Mouse (Mus musculus): Measurements from ENCODE around the gene Socs4.

The Socs4 gene

GRCm38 (mm10) chr14:47276637-47277393, at the start of gene Socs4, which contains the start of gene Wdhd1:
Gene Socs4, plus strand, starts transcription at chr14:47276931.
Gene Wdhd1, minus strand, starts transcription at chr14:47276857.
- in situ Hi-C loops (cut with MboI, MseI): no loop called here

DNA sequence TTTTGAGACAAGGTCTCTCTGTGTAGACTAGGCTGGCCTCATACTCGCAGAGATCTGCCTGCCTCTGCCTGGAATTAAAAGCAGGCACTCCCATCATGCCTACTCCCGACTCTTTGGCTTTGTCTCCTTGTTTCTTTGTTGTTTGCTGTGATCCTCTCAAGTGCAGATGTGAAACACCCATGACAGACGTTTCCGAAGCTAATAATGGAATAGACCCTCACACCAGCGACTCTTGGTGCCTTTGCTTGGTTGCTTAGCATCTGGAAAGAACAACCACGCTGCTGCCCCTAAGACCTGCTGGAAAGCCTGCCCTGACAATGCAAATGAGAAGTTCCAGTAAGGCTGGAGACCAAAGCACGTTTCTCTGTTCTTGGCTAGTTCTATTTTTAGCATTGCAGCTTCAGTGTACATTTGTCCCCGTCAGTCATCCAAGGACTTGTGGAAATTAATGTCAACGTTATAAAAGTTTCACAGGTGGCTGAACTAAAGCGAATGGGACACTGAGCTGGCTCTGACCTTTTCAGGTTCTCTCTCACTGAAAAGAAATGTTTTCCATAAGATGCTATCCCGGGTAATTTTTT, 46.8 kb upstream of the Socs4 start:
- in situ Hi-C loops (cut with MboI, MseI): no loop called here

DNA sequence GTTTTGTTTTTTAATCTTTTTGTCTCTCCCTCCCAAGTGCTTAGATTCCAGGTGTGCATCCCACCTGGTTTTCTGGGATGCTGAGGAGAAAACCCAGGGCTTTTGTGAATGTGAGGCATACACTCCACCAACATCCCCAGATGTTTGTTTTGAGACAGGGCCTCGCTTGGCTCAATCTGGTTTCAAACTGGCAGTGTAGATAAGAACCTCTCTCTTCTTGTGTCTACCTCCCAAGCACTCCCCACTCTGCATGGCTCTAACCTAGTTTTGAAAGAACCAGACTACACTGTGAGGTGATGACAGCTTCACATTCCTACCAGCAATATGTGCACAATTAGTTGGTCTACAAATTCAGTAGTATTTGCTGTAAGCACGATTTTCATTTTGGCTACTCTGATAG, 43.1 kb upstream of the Socs4 start:
- in situ Hi-C loops (cut with MboI, MseI): no loop called here

DNA sequence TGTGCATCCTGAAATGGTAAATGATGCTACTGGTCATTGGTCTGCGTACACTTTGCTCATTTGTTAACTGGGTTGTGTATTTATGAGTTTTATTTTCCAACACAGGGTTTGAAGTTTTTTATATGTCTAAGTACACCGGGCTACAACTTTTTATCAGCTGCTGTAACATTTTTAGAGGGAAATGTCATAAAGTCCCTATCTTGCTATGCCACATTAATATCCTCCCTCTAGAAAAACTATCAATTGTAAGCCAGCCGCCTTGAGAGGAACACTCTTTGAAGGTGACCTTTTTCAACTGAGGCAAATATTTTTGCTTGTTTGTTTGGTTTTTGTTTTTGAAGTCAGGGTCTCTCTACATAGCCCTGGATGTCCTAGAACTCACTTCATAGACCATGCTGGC, 42.7 kb upstream of the Socs4 start:
- in situ Hi-C loops (cut with MboI, MseI): no loop called here

DNA sequence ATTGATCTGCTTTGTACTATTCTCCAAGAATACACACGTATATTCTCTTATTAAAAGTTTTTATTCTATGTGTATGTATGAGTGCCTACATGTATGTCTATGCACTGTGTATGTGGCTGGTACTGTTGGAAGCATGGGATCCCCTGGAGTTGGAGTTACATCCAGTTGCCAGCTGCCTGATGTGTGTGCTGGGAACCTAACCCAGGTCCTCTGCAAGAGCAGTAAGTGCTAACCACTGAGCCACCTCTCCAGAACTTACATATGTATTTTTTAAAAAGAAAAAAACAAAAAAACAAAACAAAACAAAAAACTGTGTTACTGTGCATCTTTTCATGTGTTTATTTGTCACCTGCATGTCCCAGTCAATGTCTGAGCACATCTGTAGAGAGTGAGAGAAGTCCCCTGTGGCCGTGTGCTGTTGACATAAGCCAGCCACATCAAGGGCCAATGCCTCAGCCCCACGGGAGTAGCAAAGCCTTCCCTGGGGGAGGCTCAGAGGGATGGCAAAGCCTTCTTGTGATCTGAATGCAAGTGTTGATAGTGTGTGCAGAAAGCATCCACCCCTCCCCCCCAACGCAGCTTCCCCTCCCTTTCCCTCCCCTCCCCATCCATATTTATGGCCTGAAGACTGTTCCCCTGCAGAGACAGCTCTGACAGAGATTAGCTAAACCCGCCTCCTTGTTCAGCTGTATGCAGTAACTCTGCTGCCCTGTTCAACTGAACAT, 42.0 kb upstream of the Socs4 start:
- in situ Hi-C loops (cut with MboI, MseI): no loop called here

DNA sequence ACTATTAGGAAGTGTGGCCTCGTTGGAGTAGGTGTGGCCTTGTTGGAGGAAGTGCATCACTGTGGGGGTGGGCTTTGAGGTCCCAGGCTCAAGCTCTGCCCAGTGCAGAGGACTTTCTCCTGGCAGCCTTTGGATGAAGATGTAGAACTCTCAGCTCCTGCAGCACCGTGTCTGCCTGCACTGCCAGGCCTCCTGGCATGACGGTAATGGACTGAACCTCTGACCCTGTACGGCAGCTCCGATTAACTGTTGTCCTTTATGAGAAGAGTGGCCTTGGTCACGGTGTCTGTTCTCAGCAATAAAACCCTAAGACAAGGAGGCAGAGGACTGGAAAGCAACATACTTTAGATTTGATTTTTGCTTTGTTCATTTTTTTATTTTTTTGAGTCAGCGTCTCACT, 40.2 kb upstream of the Socs4 start:
- in situ Hi-C loops (cut with MboI, MseI): no loop called here

- in situ Hi-C loops (cut with MboI, MseI): no loop called here
Observed at GRCm38 (mm10) chr14:47237286-47237685, 39.4 kb upstream of the Socs4 start.

DNA sequence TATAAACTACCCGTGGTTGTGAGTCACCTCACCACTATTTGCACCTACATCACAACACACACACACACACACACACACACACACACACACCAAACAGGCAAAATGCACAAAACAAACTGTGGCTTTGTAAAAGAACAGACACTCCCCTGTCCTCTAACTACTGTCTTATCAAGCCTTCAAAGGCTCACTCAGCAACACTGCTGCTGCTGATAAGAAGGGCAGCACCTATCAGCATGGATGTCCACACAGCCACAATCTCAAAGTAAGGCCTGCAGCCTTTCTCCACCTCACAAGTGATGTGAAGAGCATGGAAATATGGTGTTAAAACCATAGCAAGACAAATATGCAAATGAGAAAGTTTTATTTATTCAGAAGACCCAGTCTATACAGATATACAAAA, 36.1 kb upstream of the Socs4 start:
- in situ Hi-C loops (cut with MboI, MseI): no loop called here

DNA sequence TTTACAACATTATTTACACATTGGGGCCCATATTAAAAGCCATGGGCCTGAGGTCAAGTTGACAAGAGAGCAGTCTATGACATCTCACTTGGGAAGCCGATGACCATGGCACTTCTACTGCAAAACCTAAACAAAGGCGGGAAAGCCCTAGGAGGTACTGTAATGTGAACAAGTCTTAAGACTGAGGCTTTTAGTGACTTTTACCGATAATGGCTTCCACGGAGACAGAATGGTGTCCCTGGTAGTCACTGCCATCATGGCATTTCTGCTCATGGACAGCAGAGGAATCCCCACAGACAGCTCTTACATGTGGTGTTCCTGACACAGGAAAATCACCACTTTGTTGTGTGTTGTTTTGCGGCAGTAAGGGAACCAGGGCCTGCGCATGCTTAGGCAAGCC, 35.7 kb upstream of the Socs4 start:
- in situ Hi-C loops (cut with MboI, MseI): no loop called here

- in situ Hi-C loops (cut with MboI, MseI): no loop called here
Observed at GRCm38 (mm10) chr14:47242753-47243152, 34.0 kb upstream of the Socs4 start.

GRCm38 (mm10) chr14:47249839-47250238, 26.9 kb upstream of the Socs4 start:
- in situ Hi-C loops (cut with MboI, MseI): loop anchor here (25.0 kb wide), 1 partner anchor 1938 kb away; the partner anchor contains the start of gene Ero1l

DNA sequence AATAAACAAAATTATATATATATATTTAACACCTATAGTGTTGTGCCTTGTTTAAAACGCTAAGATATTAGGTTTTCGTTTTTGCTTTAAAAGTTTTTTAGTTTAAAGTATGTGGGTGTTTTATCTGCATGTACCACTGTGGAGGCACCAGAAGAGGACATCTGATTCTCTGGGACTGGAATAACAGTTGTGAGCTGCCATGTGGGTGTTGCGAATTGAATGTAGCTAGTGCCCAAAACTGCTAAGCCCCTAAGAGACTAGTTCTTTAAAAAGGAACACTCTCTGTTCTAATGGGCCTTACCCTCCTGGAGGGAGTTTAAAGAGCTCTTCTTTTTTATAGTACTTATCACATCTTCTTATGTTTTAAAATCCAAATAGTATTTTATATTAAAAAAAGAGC, 11.9 kb upstream of the Socs4 start:
- in situ Hi-C loops (cut with MboI, MseI): loop anchor here (25.0 kb wide), 1 partner anchor 1953 kb away; the partner anchor contains the start of gene Ero1l

DNA sequence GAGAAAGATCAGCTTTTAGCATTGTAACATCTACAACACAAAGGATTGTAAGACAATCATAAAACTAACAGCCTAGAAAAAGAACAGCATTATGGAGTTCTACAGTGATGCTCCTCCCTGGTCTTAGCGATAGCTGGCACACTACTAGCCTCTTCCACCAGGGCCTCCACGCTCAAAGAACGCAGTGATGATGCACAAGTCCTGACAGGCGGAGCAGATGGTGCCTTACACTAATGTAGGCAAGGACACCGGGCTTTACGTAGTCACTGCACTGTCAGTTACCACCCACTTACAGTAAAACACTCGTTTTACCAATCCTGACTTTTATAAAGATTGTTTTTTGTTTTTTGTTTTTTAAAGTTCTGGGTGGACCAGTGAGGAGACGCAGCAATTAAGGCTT, 10.9 kb upstream of the Socs4 start:
- in situ Hi-C loops (cut with MboI, MseI): loop anchor here (25.0 kb wide), 1 partner anchor 1954 kb away; the partner anchor contains the start of gene Ero1l

GRCm38 (mm10) chr14:47269056-47269455, 7.7 kb upstream of the Socs4 start:
- in situ Hi-C loops (cut with MboI, MseI): loop anchor here (25.0 kb wide), 1 partner anchor 1957 kb away; the partner anchor contains the start of gene Ero1l

- in situ Hi-C loops (cut with MboI, MseI): loop anchor here (25.0 kb wide), 1 partner anchor 1957 kb away; the partner anchor contains the start of gene Ero1l
Observed at GRCm38 (mm10) chr14:47269706-47270105, 7.0 kb upstream of the Socs4 start.

DNA sequence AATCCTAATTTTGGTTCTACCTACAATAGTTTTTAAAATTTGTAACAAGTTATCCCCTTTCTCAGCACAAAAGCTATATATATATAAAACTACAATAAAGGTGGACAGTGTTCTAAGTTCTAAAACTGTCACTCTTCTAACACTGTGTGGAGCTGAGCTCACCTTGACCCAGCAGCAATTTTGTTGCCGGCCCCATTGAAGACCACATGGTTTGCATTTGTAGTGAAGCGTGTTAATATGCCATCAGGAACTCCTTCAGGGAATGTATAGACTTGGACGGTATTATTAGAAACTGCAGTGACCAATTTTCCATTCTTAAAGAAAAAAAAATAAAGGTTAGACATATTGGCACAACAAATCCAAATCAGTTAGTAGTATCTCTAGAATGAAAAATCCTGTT, 3.0 kb upstream of the Socs4 start:
- in situ Hi-C loops (cut with MboI, MseI): loop anchor here (25.0 kb wide), 1 partner anchor 1961 kb away; the partner anchor contains the start of gene Ero1l

DNA sequence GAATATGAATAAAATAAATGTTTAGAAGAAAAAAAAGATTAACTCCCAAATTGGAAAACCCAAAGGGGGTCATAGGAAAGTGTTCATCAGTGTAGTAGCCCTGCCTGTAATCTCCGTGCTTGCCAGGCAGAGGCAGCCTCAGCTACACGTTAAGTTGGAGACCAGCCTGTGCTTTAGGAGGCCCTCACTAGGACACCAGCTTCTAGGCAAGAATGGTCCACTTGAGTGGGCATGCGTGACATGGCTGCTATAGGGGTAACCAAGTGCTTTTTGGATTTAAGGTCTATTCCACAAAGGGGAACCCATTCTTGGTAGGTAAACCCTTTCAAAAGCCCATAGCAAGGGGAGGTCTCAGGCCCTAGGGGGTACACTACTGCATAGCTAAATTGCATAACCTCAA, 1.3 kb upstream of the Socs4 start:
- in situ Hi-C loops (cut with MboI, MseI): no loop called here

GRCm38 (mm10) chr14:47276036-47276603, 611 bp upstream of the Socs4 start:
- in situ Hi-C loops (cut with MboI, MseI): no loop called here

DNA sequence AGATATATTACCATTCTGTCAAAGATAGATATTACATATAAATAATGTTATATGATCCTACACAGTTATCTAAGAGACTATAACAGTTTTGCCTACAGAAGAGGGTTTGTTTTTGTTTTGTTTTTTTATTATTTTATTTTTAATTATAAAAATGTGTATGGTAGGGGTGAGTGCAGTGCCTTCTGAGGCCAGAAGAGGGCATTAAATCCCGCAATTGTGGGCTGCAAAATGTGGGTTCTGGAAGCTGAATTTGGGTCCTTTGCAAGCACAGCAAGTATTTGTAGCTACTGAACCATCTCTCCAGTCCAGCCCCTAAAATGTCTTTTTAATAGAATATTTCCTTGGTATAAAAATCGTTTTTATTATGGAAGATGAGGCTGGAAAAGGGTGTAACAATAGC, 2.3 kb downstream of the Socs4 start:
- in situ Hi-C loops (cut with MboI, MseI): no loop called here

DNA sequence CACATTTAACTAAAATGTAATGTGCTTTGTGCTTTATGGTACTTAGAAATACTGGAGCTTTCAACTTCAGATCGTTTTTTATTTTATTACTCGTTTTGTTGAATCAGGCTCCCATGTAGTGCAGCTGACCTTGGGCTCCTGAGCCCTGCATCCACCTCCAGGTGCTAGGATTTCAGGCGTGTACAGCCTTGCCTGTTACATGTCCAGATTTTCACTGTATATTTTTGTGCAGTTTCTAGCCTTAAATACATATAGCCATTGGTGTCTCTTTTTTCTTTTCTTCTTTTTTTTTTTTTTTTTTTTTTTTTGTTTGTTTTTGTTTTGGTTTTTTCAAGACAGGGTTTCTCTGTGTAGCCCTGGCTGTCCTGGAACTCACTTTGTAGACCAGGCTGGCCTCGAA, 4.8 kb downstream of the Socs4 start:
- in situ Hi-C loops (cut with MboI, MseI): no loop called here

DNA sequence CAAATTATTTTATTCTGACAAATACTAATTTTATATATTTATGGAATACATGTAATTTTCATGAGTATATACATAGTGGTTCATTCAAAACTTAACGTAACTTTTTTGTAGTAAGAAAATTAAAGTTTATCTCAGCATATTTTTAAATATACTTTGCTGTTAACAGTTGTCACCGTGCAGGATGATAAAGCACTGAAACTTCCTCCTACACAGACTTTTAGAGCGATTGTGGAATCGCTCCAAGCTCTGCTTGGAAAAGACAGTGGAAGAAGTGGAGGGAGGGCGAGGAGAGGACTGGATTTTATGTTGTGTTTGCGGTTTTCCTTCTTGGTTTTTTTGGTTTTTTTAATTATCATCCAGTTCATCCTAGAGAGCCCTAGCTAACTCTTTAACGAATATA, 6.8 kb downstream of the Socs4 start:
- in situ Hi-C loops (cut with MboI, MseI): no loop called here

DNA sequence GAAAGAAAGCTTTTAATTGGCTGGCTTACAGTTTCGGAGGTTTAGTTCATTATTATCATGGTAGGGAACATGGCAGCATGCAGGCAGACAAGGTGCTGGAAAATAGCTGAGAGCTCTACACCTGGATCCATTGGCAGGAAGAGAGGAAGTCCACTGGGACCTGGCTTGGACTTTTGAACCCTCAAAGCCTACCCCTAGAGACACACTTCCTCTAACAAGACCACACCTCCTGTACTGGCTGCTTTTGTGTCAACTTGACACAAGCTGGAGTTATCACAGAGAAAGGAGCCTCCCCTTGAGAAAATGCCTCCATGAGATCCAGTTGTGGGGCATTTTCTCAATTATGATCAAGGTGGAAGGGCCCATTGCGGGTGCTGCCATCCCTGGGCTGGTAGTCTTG, 8.5 kb downstream of the Socs4 start:
- in situ Hi-C loops (cut with MboI, MseI): no loop called here

All from regulatory T cell (primary cell).